Mouse (Mus musculus) CH12.LX (cell line): Measurements from ENCODE around the gene Rcan1. TPM values are rescaled to one million over a fixed set of nuclear protein-coding genes. Genes with fewer than 3 reads are reported as not detected.

Experiments
- DNase-seq: peaks from one replicate; pipeline ENCODE4 v3.0.0-alpha.2; 2013; ENCODE audit errors: extremely low read depth
- H3K27ac ChIP-seq: 2 replicates; pipeline ENCODE4 v1.5.1; 2012; ENCODE audit warnings: low read depth, mild to moderate bottlenecking, control low read depth, moderate library complexity; ENCODE audit not compliant: insufficient read depth
- H3K27me3 ChIP-seq: replicated peaks from 2 replicates; pipeline ENCODE3; 2012; ENCODE audit warnings: inconsistent platforms
- H3K36me3 ChIP-seq, 2 experiments: replicated peaks in 1 of 2; 2 replicates each; pipeline versions ENCODE3 to v1.6.1; 2012; ENCODE audit warnings: inconsistent platforms in 1 of 2, low read length in 1 of 2, mild to moderate bottlenecking in 1 of 2, mixed read lengths in 1 of 2, moderate library complexity in 1 of 2; ENCODE audit not compliant: control insufficient read depth in 1 of 2, insufficient read depth in 1 of 2
- H3K4me1 ChIP-seq, 2 experiments: 2 replicates each; pipeline ENCODE4 v1.6.1; 2012; ENCODE audit warnings: inconsistent platforms in 1 of 2, moderate library complexity in 1 of 2; ENCODE audit not compliant: insufficient read depth in 2 of 2, control insufficient read depth in 1 of 2
- H3K4me2 ChIP-seq: 2 replicates; pipeline ENCODE4 v1.6.1; 2012; ENCODE audit warnings: low read depth, mild to moderate bottlenecking, control low read depth; ENCODE audit not compliant: poor library complexity, insufficient read depth, severe bottlenecking
- H3K4me3 ChIP-seq, 3 experiments: fragments of 150-350 bp in 1 of 3; sonication (generic) in 1 of 3; replicated peaks in 1 of 3; 2 replicates each; pipeline versions ENCODE3 to v1.5.1; 2011 to 2012; ENCODE audit warnings: low read depth in 2 of 3, low read length in 2 of 3, mild to moderate bottlenecking in 2 of 3, moderate library complexity in 2 of 3, control low read depth in 1 of 3, improper control_type of control experiment in 1 of 3, inconsistent platforms in 1 of 3, mixed read lengths in 1 of 3; ENCODE audit not compliant: poor library complexity in 1 of 3
- H3K79me2 ChIP-seq: replicated peaks from 2 replicates; pipeline ENCODE4 v1.6.1; 2012; ENCODE audit warnings: mild to moderate bottlenecking, moderate library complexity; ENCODE audit not compliant: control insufficient read depth, poor library complexity, insufficient read depth, severe bottlenecking; ENCODE audit errors: extremely low read depth
- H3K9ac ChIP-seq: 2 replicates; pipeline ENCODE4 v1.6.1; 2012; ENCODE audit warnings: low read depth, mild to moderate bottlenecking, control low read depth, moderate library complexity; ENCODE audit not compliant: insufficient read depth
- H3K9me3 ChIP-seq: replicated peaks from 2 replicates; pipeline ENCODE3; 2012; ENCODE audit warnings: low read length, inconsistent platforms, mixed read lengths
- CHD1 ChIP-seq: IDR thresholded peaks from 2 replicates; pipeline ENCODE4 v1.6.1; 2012; ENCODE audit warnings: low read depth, low read length, improper control_type of control experiment, inconsistent platforms
- CHD2 ChIP-seq: IDR thresholded peaks from 2 replicates; pipeline ENCODE4 v1.6.1; 2011; ENCODE audit warnings: low read length, improper control_type of control experiment
- E2F4 ChIP-seq: IDR thresholded peaks from 2 replicates; pipeline ENCODE4 v1.6.1; 2011; ENCODE audit warnings: low read depth, low read length, improper control_type of control experiment; ENCODE audit not compliant: insufficient replicate concordance
- EP300 ChIP-seq: IDR thresholded peaks from 2 replicates; pipeline ENCODE4 v1.6.1; 2011; ENCODE audit warnings: low read length, improper control_type of control experiment
- HCFC1 ChIP-seq: IDR thresholded peaks from 2 replicates; pipeline ENCODE4 v1.6.1; 2012; ENCODE audit warnings: low read depth, mild to moderate bottlenecking, inconsistent platforms, low read length, improper control_type of control experiment
- IRF4 ChIP-seq: IDR thresholded peaks from 2 replicates; pipeline ENCODE4 v1.6.1; 2014; ENCODE audit warnings: low read depth, mild to moderate bottlenecking, inconsistent platforms, low read length, improper control_type of control experiment
- JUN ChIP-seq: IDR thresholded peaks from 2 replicates; pipeline ENCODE4 v1.6.1; 2011; ENCODE audit warnings: low read depth, mild to moderate bottlenecking, low read length, improper control_type of control experiment, moderate library complexity; ENCODE audit not compliant: insufficient read depth
- KAT2A ChIP-seq: IDR thresholded peaks from 2 replicates; pipeline ENCODE4 v1.6.1; 2012; ENCODE audit warnings: low read length, improper control_type of control experiment, inconsistent platforms; ENCODE audit not compliant: insufficient replicate concordance
- MAFK ChIP-seq: IDR thresholded peaks from 2 replicates; pipeline ENCODE4 v1.6.1; 2011; ENCODE audit warnings: low read length, improper control_type of control experiment; ENCODE audit not compliant: insufficient replicate concordance
- MAX ChIP-seq: IDR thresholded peaks from 2 replicates; pipeline ENCODE4 v1.6.1; 2011; ENCODE audit warnings: low read length, improper control_type of control experiment
- MEF2A ChIP-seq: IDR thresholded peaks from 2 replicates; pipeline ENCODE4 v1.6.1; 2014; ENCODE audit warnings: low read depth, mild to moderate bottlenecking, inconsistent platforms, low read length, improper control_type of control experiment, borderline replicate concordance
- NELFE ChIP-seq: IDR thresholded peaks from 2 replicates; pipeline ENCODE4 v1.6.1; 2011; ENCODE audit warnings: low read depth, low read length, improper control_type of control experiment
- POLR2A ChIP-seq: IDR thresholded peaks from 2 replicates; pipeline ENCODE4 v1.6.1; 2011; ENCODE audit warnings: low read depth, mild to moderate bottlenecking, improper control_type of control experiment, low read length
- RAD21 ChIP-seq: IDR thresholded peaks from 2 replicates; pipeline ENCODE4 v1.6.1; 2011; ENCODE audit warnings: low read depth, mild to moderate bottlenecking, low read length, improper control_type of control experiment, moderate library complexity
- SMC3 ChIP-seq: IDR thresholded peaks from 2 replicates; pipeline ENCODE4 v1.6.1; 2011; ENCODE audit warnings: low read depth, low read length, improper control_type of control experiment
- TCF12 ChIP-seq: IDR thresholded peaks from 2 replicates; pipeline ENCODE4 v1.6.1; 2014; ENCODE audit warnings: low read depth, mild to moderate bottlenecking, inconsistent platforms, low read length, improper control_type of control experiment
- UBTF ChIP-seq: IDR thresholded peaks from 2 replicates; pipeline ENCODE4 v1.6.1; 2012; ENCODE audit warnings: low read depth, mild to moderate bottlenecking, inconsistent platforms, low read length, improper control_type of control experiment, moderate library complexity
- ZMIZ1 ChIP-seq: IDR thresholded peaks from 2 replicates; pipeline ENCODE4 v1.6.1; 2012; ENCODE audit warnings: low read depth, mild to moderate bottlenecking, inconsistent platforms, low read length, improper control_type of control experiment
- ZNF384 ChIP-seq: IDR thresholded peaks from 2 replicates; pipeline ENCODE4 v1.6.1; 2012; ENCODE audit warnings: low read depth, low read length, improper control_type of control experiment, inconsistent platforms
- dilution Hi-C: fragments of 300-500 bp; cut with MboI; formaldehyde crosslinking; loops from 2 replicates; pipeline ENCODE4 v1.14.3; 2020; ENCODE audit warnings: low sequenced_read_pairs; ENCODE audit not compliant: extremely low pct_unique_long_range_greater_than_20kb, extremely low pct_ligation_motif_present
- in situ Hi-C: fragments of 300-500 bp; cut with MboI; formaldehyde crosslinking; loops from 3 replicates; pipeline ENCODE4 v1.14.3; 2019; ENCODE audit warnings: low sequenced_read_pairs, low pct_ligation_motif_present, low pct_unique_long_range_greater_than_20kb, mixed read lengths
- polyA plus RNA-seq: library from polyadenylated mRNA; unstranded; fragments of >175 nt; gene quantifications from 2 replicates; pipeline ENCODE4 v1.2.1, GENCODE M21; 2012; ENCODE audit warnings: low read depth; ENCODE audit not compliant: insufficient read length
- total RNA-seq, 2 experiments: library from RNA; depleted of rRNA; stranded (reverse); fragments of 300-350 nt in 1 of 2; fragments of >200 nt in 1 of 2; gene quantifications; 2 replicates each; pipeline ENCODE4 v1.2.3; 2012 to 2014

Rcan1 gene
- total and polyA plus RNA-seq, 3 experiments = 10.0 to 15.3 (median 12.4) TPM

DNA sequence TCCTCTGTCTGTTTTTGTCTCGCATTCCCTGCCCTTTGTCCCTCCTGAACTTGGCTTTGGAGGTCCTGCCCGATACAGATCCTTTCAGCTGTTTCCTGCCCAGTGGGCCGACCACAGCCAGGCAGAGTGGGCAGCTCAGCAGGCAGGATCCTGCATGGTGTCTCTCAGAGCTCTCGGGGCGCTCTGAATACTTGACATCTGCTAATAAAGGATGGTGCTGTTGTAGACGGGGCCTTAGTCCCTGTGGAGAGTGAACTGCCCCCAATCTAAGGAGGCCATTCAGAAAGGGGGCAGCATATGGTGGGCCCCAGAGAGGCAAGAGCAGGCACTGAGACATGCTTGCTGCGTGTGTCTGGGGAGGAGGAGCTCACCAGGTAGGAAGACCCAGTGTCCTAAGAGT, 57.8 kb downstream of the Rcan1 start:
- Histone ChIP-seq H3K36me3 (peaks cover 0 to 3% of the 10 kb centered on the region in 2 experiments), H3K4me2 (no peak overlapping the region), H3K27me3 (no peaks in the 10 kb centered on the region), H3K79me2 (no peaks in the 10 kb centered on the region), H3K9ac (no peak overlapping the region), H3K4me3 (no peak overlapping the region), H3K9me3 (no peaks in the 10 kb centered on the region), H3K4me1 (peaks cover 29 to 57% of the 10 kb centered on the region in 2 experiments), H3K27ac (no peak overlapping the region)
- dilution Hi-C loops (no loop called here), in situ Hi-C loops (no loop called here)
- DNase-seq = no peak
- TF ChIP-seq CHD1 (no peak), SMC3 (no peak), UBTF (no peak), E2F4 (no peak), MAX (no peak), TCF12 (no peak), RAD21 (no peak)

DNA sequence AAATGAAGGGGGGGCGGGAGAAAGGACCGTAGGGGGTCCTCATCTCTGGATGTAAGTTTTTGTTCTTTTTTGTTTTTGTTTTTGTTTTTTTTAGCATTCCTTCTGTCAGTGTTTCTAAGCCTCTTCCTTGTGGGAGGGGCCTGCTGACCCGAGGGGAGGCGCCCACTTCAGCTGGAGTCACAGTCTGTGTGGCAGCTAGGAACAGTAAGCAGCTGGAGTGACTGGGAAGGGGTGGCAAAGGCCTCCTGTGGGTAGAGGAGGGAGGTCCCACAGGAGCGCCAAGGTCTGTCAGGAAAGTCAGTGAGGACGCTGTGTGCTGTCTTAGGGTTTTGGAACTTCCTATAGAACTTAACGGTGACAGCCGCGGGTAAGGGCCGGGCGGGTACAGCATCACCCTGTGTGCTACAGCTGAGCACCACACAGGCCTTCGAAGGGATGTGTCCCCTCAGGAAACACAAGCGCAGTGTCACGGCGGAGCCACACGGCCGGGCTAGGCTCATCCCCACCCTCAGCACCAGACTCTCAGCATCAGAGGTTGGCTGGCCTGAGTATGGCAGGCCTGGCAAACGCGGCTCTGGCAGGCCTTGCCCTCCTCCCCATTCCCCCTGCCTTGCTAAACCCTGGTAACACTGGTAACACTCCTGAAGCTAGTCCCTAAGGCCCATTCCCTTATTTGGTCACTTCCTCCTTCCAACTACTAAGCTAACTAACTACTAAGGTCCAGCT, 58.5 kb downstream of the Rcan1 start:
- no peak overlapping the region for H3K4me2 ChIP-seq
- H3K9me3 ChIP-seq = no peaks in the 10 kb centered on the region
- in situ Hi-C loops = no loop called here
- no peak overlapping the region for H3K9ac ChIP-seq
- no peaks in the 10 kb centered on the region for H3K79me2 ChIP-seq
- peaks cover 29 to 57% of the 10 kb centered on the region in 2 experiments for H3K4me1 ChIP-seq
- H3K36me3 ChIP-seq = peaks cover 0 to 2% of the 10 kb centered on the region in 2 experiments
- TF ChIP-seq POLR2A (no peak), JUN (no peak), ZMIZ1 (no peak), UBTF (no peak), HCFC1 (no peak), NELFE (no peak), MAFK (no peak), ZNF384 (no peak), CHD2 (no peak), EP300 (no peak), TCF12 (no peak), RAD21 (no peak), MEF2A (no peak), IRF4 (no peak), KAT2A (no peak)
- TF ChIP-seq, all 38 proteins: peak for 0
- H3K4me3 ChIP-seq = peak overlapping the region in 1 of 3 experiments; percentile 1
- H3K27me3 ChIP-seq = no peaks in the 10 kb centered on the region
- H3K27ac ChIP-seq = no peak overlapping the region
- dilution Hi-C loops = no loop called here
- DNase-seq = peak; percentile 18
